Mouse (Mus musculus) embryonic facial prominence, embryonic 11.5 days (tissue): ENCODE measurements at regions not wholly inside any gene's neighbourhood (a gene's known extent, or its start where the extent isn't known, plus 50 kb on each side); places are given as distances from the start of the nearest gene placed in this dataset.

Source experiments
- ATAC-seq: fragments of 200-750 bp; cut with Nextera tagmentation; replicated peaks from 2 replicates; pipeline ENCODE4 v1.8.0; 2017; ENCODE audit warnings: low read depth; ENCODE audit not compliant: insufficient number of reproducible peaks, low FRiP score, low TSS enrichment
- DNase-seq: peaks from one replicate; pipeline ENCODE4 v3.0.0-alpha.2; 2015; ENCODE audit warnings: low spot score
- H3K27ac ChIP-seq: fragments of 300-500 bp; sonication (generic); replicated peaks from 2 replicates; pipeline ENCODE4 v1.5.1; 2014; ENCODE audit warnings: mild to moderate bottlenecking, low read depth, low read length, control low read depth
- H3K27me3 ChIP-seq: fragments of 300-500 bp; sonication (generic); 2 replicates; pipeline ENCODE4 v1.6.1; 2014; ENCODE audit warnings: mild to moderate bottlenecking, low read length, moderate library complexity, mixed read lengths; ENCODE audit not compliant: control insufficient read depth, insufficient read depth
- H3K36me3 ChIP-seq: fragments of 300-500 bp; sonication (generic); replicated peaks from 2 replicates; pipeline ENCODE4 v1.6.1; 2014; ENCODE audit warnings: low read depth, mild to moderate bottlenecking, low read length, moderate library complexity, mixed read lengths; ENCODE audit not compliant: control insufficient read depth, insufficient read depth
- H3K4me1 ChIP-seq: fragments of 300-500 bp; sonication (generic); 2 replicates; pipeline ENCODE4 v1.6.1; 2014; ENCODE audit warnings: low read length, mixed read lengths; ENCODE audit not compliant: control insufficient read depth, insufficient read depth
- H3K4me2 ChIP-seq: fragments of 300-500 bp; sonication (generic); 2 replicates; pipeline ENCODE4 v1.6.1; 2014; ENCODE audit warnings: low read depth, mild to moderate bottlenecking, control low read depth, low read length, moderate library complexity
- H3K4me3 ChIP-seq: fragments of 300-500 bp; sonication (generic); 2 replicates; pipeline ENCODE4 v1.5.1; 2014; ENCODE audit warnings: low read depth, low read length, control low read depth
- H3K9ac ChIP-seq: fragments of 300-500 bp; sonication (generic); replicated peaks from 2 replicates; pipeline ENCODE4 v1.6.1; 2014; ENCODE audit warnings: mild to moderate bottlenecking, control low read depth, low read length
- H3K9me3 ChIP-seq: fragments of 300-500 bp; sonication (generic); replicated peaks from 2 replicates; pipeline ENCODE4 v1.6.1; 2016; ENCODE audit warnings: mild to moderate bottlenecking, low read length, inconsistent platforms, mixed read lengths; ENCODE audit not compliant: control insufficient read depth
- WGBS: fragments of 180-500 bp; shearing (Covaris S2); extraction: QIAGEN DNeasy Blood & Tissue Kit; methylation state at CpG from one replicate; pipeline ENCODE4 v1.1.7; 2014; 5-methylcytosine and 5-hydroxymethylcytosine counted together

- Histone ChIP-seq H3K9me3 (no peaks in the 10 kb centered on the region), H3K27me3 (no peaks in the 10 kb centered on the region), H3K9ac (no peak overlapping the region), H3K36me3 (no peaks in the 10 kb centered on the region), H3K4me3 (no peak overlapping the region), H3K4me1 (no peaks in the 10 kb centered on the region), H3K27ac (no peak overlapping the region), H3K4me2 (no peak overlapping the region)
- DNase-seq: no peak
- 84% methylated on average over 1 of the region's 1 CpGs for WGBS
- ATAC-seq: no peak
Measured at GRCm38 (mm10) chr14:123116337-123116736, 132.5 kb upstream of the Tmtc4 start.

DNA sequence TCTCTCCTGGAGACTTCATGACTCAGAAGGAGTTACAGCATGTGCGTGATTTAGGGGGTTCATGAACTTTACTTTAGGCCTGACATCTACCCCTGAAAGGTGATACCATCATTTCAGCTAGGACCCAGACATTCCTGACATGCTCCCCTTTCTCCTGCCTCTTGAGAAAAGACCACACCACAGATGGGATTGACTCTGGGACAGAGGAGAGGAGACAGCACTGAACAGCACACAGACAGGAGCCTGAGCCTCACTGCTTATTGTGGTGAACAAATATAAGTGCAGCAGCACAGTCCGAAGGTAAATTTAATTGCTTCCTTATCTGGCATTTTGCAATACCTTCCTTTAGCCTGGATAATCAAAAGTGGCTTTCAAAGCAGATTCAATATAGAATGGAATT lies 126.7 kb upstream of the Tmtc4 start:
- 64% methylated on average over 2 of the region's 2 CpGs for WGBS
- no peak for ATAC-seq

DNA sequence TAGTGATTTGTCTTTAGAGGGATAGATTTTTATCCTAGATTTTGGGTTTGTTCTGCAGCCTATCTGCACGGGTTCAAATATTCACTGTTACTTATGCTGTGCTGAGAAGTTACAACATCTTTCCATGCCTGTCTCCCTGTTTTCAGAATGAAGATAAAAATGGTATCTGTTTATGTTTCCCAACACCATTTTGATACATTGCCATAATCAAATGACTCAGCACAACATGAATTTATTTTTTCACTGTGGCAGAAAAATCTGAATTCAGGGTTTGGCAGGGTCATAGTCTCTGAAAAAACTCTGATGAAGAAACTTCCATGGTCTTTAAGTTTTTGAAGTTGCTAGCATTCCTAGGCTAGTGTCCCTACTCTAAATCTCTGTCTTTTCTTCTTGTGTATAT lies 116.5 kb upstream of the Tmtc4 start:
- H3K4me2 ChIP-seq: no peak overlapping the region
- no peak overlapping the region for H3K4me3 ChIP-seq
- H3K9ac ChIP-seq: no peak overlapping the region
- H3K4me1 ChIP-seq: no peaks in the 10 kb centered on the region
- no peaks in the 10 kb centered on the region for H3K36me3 ChIP-seq
- H3K27ac ChIP-seq: no peak overlapping the region
- ATAC-seq (no peak), DNase-seq (no peak)
- H3K9me3 ChIP-seq: no peaks in the 10 kb centered on the region
- 93% methylated on average over 1 of the region's 1 CpGs for WGBS
- no peaks in the 10 kb centered on the region for H3K27me3 ChIP-seq

More for the DNA sequence above, 126.7 kb upstream of the Tmtc4 start:
- Histone ChIP-seq H3K4me2 (no peak overlapping the region), H3K4me3 (no peak overlapping the region), H3K4me1 (no peaks in the 10 kb centered on the region), H3K27ac (no peak overlapping the region), H3K36me3 (no peaks in the 10 kb centered on the region), H3K9ac (no peak overlapping the region), H3K27me3 (no peaks in the 10 kb centered on the region), H3K9me3 (no peaks in the 10 kb centered on the region)
- DNase-seq: no peak

DNA sequence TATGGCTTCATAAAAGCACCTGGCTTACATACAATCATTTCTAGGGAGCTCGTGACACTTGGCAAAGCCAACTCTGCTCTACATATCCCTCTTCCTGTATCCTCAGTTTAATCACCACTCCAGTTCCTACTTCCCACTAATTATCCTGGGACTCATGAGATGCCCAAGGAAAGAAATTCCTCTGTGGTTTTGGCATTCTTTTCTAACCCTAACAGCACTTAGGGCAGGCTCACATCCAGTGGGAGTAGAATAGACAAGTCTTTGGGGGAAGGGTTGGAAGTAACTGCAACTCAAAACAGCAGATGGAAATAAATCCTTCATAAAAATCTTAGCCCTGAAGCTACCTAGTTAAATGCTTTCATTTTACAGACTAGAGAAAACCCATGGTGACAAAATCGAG lies 112.3 kb upstream of the Tmtc4 start:
- DNase-seq (no peak), ATAC-seq (no peak)
- Histone ChIP-seq H3K4me1 (no peaks in the 10 kb centered on the region), H3K9ac (no peak overlapping the region), H3K9me3 (no peaks in the 10 kb centered on the region), H3K4me2 (no peak overlapping the region), H3K27ac (no peak overlapping the region), H3K4me3 (no peak overlapping the region), H3K27me3 (no peaks in the 10 kb centered on the region), H3K36me3 (no peaks in the 10 kb centered on the region)
- WGBS: 87% methylated on average over 2 of the region's 2 CpGs

- Histone ChIP-seq H3K4me2 (no peak overlapping the region), H3K4me1 (no peaks in the 10 kb centered on the region), H3K9ac (no peak overlapping the region), H3K27me3 (no peaks in the 10 kb centered on the region), H3K4me3 (no peak overlapping the region), H3K27ac (no peak overlapping the region), H3K9me3 (no peaks in the 10 kb centered on the region), H3K36me3 (no peaks in the 10 kb centered on the region)
- no peak for DNase-seq
- 92% methylated on average over 1 of the region's 1 CpGs for WGBS
- ATAC-seq: no peak
Measured at GRCm38 (mm10) chr14:123082065-123082464, 98.2 kb upstream of the Tmtc4 start.

DNA sequence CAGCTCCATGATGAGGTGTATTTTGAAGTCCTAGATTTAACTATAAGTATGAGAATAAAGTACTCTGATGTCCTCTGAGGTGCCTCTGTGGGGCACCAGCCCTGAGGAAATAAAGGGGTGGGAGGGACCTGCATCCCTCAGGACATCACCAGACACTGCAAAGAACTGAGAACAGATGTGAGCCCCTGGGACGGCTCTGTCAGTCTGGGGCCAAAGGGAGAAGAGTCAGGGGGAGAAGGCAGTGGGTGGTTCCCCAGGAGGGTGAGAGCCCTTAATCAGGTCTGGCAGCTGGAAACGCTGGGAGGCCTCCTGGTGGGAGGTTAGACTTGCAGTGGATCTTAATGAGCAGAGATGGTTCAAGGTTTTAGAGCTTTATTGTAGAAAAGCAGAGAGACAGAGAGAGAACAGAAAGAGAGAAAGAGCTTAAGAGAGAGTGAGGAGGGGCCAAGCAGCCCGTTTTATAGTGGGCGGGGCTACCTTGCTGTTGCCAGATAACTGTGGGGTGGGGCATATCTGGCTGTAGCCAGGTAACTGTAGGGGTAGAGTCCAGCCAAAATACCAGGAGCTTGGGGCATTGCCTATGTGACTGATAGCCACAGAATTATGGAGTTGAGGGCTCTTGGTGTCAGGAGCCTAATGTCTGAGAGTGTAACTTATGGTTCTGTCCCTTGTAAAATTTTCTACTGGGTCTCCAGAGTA lies 97.3 kb upstream of the Tmtc4 start:
- H3K27ac ChIP-seq: no peak overlapping the region
- ATAC-seq (no peak), DNase-seq (no peak)
- no peaks in the 10 kb centered on the region for H3K36me3 ChIP-seq
- no peaks in the 10 kb centered on the region for H3K4me1 ChIP-seq
- H3K9ac ChIP-seq: no peak overlapping the region
- no peaks in the 10 kb centered on the region for H3K9me3 ChIP-seq
- H3K27me3 ChIP-seq: no peaks in the 10 kb centered on the region
- no peak overlapping the region for H3K4me3 ChIP-seq
- WGBS: 48% methylated on average over 4 of the region's 4 CpGs
- no peak overlapping the region for H3K4me2 ChIP-seq

DNA sequence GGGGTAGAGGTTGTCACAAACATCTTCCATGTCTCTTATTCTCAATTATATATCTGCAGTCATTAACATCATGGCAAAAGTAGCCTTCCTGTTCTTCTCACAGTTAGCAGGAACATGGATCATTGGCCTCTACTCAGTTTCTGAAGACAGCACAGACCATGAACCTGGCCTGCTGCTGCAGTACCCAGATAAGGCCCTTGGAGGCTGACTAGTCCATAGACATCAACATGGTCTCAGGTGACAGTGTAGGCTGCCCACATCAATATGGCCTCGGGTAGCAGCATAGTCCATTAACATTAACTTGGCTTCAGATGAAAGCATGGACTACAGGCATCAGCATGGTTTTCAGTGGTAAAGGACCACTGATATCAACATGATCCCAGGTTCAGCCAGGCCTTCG lies 95.9 kb upstream of the Tmtc4 start:
- ATAC-seq: no peak
- H3K9me3 ChIP-seq: no peaks in the 10 kb centered on the region
- H3K4me2 ChIP-seq: no peak overlapping the region
- WGBS: 84% methylated on average over 2 of the region's 2 CpGs
- no peak overlapping the region for H3K4me3 ChIP-seq
- no peak overlapping the region for H3K27ac ChIP-seq
- no peaks in the 10 kb centered on the region for H3K27me3 ChIP-seq
- no peaks in the 10 kb centered on the region for H3K36me3 ChIP-seq
- no peaks in the 10 kb centered on the region for H3K4me1 ChIP-seq
- DNase-seq: no peak
- H3K9ac ChIP-seq: no peak overlapping the region

- ATAC-seq (no peak), DNase-seq (no peak)
- Histone ChIP-seq H3K4me3 (no peak overlapping the region), H3K4me1 (no peaks in the 10 kb centered on the region), H3K36me3 (no peaks in the 10 kb centered on the region), H3K9me3 (no peaks in the 10 kb centered on the region), H3K4me2 (no peak overlapping the region), H3K27me3 (no peaks in the 10 kb centered on the region), H3K27ac (no peak overlapping the region), H3K9ac (no peak overlapping the region)
- WGBS: 75% methylated on average over 3 of the region's 3 CpGs
Measured at GRCm38 (mm10) chr14:123078804-123079203, 95.0 kb upstream of the Tmtc4 start.
